ENCODE assay signal across 12 mouse cellular contexts in genomic region chr3:98045465-98046148, GRCm38 (mm10). TPM values are rescaled to one million over a fixed set of nuclear protein-coding genes. Genes with fewer than 3 reads are reported as not detected.
A peak's percentile ranks its signal among the peaks of the same experiment; 100 is the strongest.
DNase-seq lines count a peak whose midpoint lies in the region; ATAC-seq and TF ChIP-seq lines count a peak whose summit lies in the region.
"Had no signal": no experiment of that assay in that cellular context is flagged by ENCODE, and none has a peak within 500 bp of the region (broad histone marks: within the 10 kb centered on the region; RNA-seq: fewer than 3 reads in every experiment).

No protein-coding gene starts in this region.

- TF ChIP-seq POLR2A in bone marrow macrophage, adult 2 months (IDR thresholded peaks at IDR 0.05; ENCODE audit: borderline replicate concordance, low read depth, low read length), result no peak

- ATAC-seq in forebrain, embryonic 12.5 days (ENCODE audit: low FRiP score), result no peak
- ATAC-seq in forebrain, embryonic 15.5 days (replicated peaks), result no peak
- ATAC-seq in kidney, embryonic 14.5 days (ENCODE audit: low FRiP score, low TSS enrichment), result peak; percentile 44
- ATAC-seq in liver, embryonic 13.5 days (ENCODE audit: low read depth), result peak; percentile 22

- no peak overlapping the region; the same call in 1 of the 2 replicates for H3K4me2 ChIP-seq in forebrain, embryonic 12.5 days
- no peak overlapping the region for H3K4me2 ChIP-seq in forebrain, embryonic 15.5 days (replicated peaks)
- no peak overlapping the region for H3K4me2 ChIP-seq in kidney, embryonic 14.5 days (replicated peaks; ENCODE audit: low read depth, low read length)
- no peak overlapping the region; the same call in 1 of the 2 replicates for H3K4me2 ChIP-seq in liver, embryonic 13.5 days
- H3K4me2 ChIP-seq: hindbrain, embryonic 15.5 days had no signal

- H3K27ac ChIP-seq in forebrain, embryonic 12.5 days, result no peak overlapping the region
- H3K27ac ChIP-seq in forebrain, embryonic 15.5 days (replicated peaks), result no peak overlapping the region
- peak overlapping the region; percentile 77 for H3K27ac ChIP-seq in kidney, embryonic 14.5 days (ENCODE audit: low read depth, low read length)
- peak overlapping the region; percentile 70 for H3K27ac ChIP-seq in bone marrow macrophage, adult 2 months (ENCODE audit: insufficient read depth, low read depth, low read length)
- H3K27ac ChIP-seq in liver, embryonic 13.5 days, result peak overlapping the region; percentile 40
- H3K27ac ChIP-seq: hindbrain, embryonic 15.5 days had no signal

- H3K4me1 ChIP-seq in forebrain, embryonic 12.5 days, result peaks cover 65% of the 10 kb centered on the region
- peaks cover 45% of the 10 kb centered on the region for H3K4me1 ChIP-seq in forebrain, embryonic 15.5 days
- H3K4me1 ChIP-seq in kidney, embryonic 14.5 days (ENCODE audit: control insufficient read depth, insufficient read depth, low read length), result peaks cover 79% of the 10 kb centered on the region
- peaks cover 59% of the 10 kb centered on the region for H3K4me1 ChIP-seq in bone marrow macrophage, adult 2 months (ENCODE audit: control insufficient read depth, insufficient read depth, low read length)
- H3K4me1 ChIP-seq in liver, embryonic 13.5 days (replicated peaks), result peaks cover 64% of the 10 kb centered on the region

- DNase-seq in kidney, postnatal 36 days, result no peak
- no peak for DNase-seq in liver, embryonic 13.5 days
- no peak for DNase-seq in spleen, postnatal 14 days (ENCODE audit: low spot score in 2 of 2)
- DNase-seq in thymus, postnatal 10 days (ENCODE audit: low spot score in 2 of 2), result no peak
- DNase-seq: adrenal gland, postnatal 14 days; cerebellum, adult 9-11 months; midbrain, embryonic 14.5 days had no signal

- H3K9me3 ChIP-seq in forebrain, embryonic 12.5 days, result no peaks in the 10 kb centered on the region
- H3K9me3 ChIP-seq in forebrain, embryonic 15.5 days, result no peaks in the 10 kb centered on the region
- no peaks in the 10 kb centered on the region for H3K9me3 ChIP-seq in kidney, embryonic 14.5 days (ENCODE audit: control insufficient read depth, low read length)
- H3K9me3 ChIP-seq in liver, embryonic 13.5 days (replicated peaks), result no peaks in the 10 kb centered on the region
- H3K9me3 ChIP-seq: hindbrain, embryonic 15.5 days had no signal

- no peaks in the 10 kb centered on the region for H3K27me3 ChIP-seq in forebrain, embryonic 12.5 days
- no peaks in the 10 kb centered on the region for H3K27me3 ChIP-seq in forebrain, embryonic 15.5 days
- no peaks in the 10 kb centered on the region for H3K27me3 ChIP-seq in kidney, embryonic 14.5 days (ENCODE audit: control insufficient read depth, insufficient read depth, low read length)
- no peaks in the 10 kb centered on the region for H3K27me3 ChIP-seq in liver, embryonic 13.5 days
- H3K27me3 ChIP-seq: hindbrain, embryonic 15.5 days had no signal

- no peak overlapping the region for H3K4me3 ChIP-seq in forebrain, embryonic 12.5 days (replicated peaks)
- no peak overlapping the region for H3K4me3 ChIP-seq in forebrain, embryonic 15.5 days
- no peak overlapping the region for H3K4me3 ChIP-seq in kidney, embryonic 14.5 days (ENCODE audit: low read length)
- H3K4me3 ChIP-seq in bone marrow macrophage, adult 2 months (ENCODE audit: insufficient read depth, low read length), result no peak overlapping the region
- H3K4me3 ChIP-seq in liver, embryonic 13.5 days (replicated peaks), result no peak overlapping the region
- H3K4me3 ChIP-seq: hindbrain, embryonic 15.5 days had no signal

- no peak for TF ChIP-seq CTCF in bone marrow macrophage, adult 2 months (IDR thresholded peaks at IDR 0.05; ENCODE audit: low read depth, low read length)

- H3K9ac ChIP-seq in forebrain, embryonic 12.5 days, result peak overlapping the region; percentile 29; the same call in 1 of the 2 replicates
- no peak overlapping the region for H3K9ac ChIP-seq in forebrain, embryonic 15.5 days (replicated peaks)
- H3K9ac ChIP-seq in kidney, embryonic 14.5 days (ENCODE audit: low read depth, low read length), result no peak overlapping the region
- 0 out of 2 replicates have a peak overlapping the region, but pooled peaks have one; percentile 13 for H3K9ac ChIP-seq in liver, embryonic 13.5 days
- H3K9ac ChIP-seq: hindbrain, embryonic 15.5 days had no signal

- 49% methylated on average over 8 of the region's 8 CpGs for WGBS in forebrain, embryonic 12.5 days
- WGBS in forebrain, embryonic 15.5 days, result 60% methylated on average over 8 of the region's 8 CpGs
- 49% methylated on average over 8 of the region's 8 CpGs for WGBS in kidney, embryonic 14.5 days
- 59% methylated on average over 8 of the region's 8 CpGs for WGBS in liver, embryonic 13.5 days (ENCODE audit: insufficient replicate concordance)

- H3K36me3 ChIP-seq in forebrain, embryonic 12.5 days (replicated peaks), result no peaks in the 10 kb centered on the region
- no peaks in the 10 kb centered on the region for H3K36me3 ChIP-seq in forebrain, embryonic 15.5 days
- H3K36me3 ChIP-seq in kidney, embryonic 14.5 days (ENCODE audit: control insufficient read depth, insufficient read depth, low read length), result peaks cover 8% of the 10 kb centered on the region; the same call in 1 of the 2 replicates
- H3K36me3 ChIP-seq in liver, embryonic 13.5 days, result 0 out of 2 replicates have a peak, but pooled peaks cover 4% of the 10 kb centered on the region
- H3K36me3 ChIP-seq: hindbrain, embryonic 15.5 days had no signal

RNA-seq across cellular contexts. Expression of gene Notch2, which starts 32.3 kb away (rescaled TPM):
- polyA plus RNA-seq in forebrain, embryonic 12.5 days (2016; fragmentation: Nextera tagmentation; extraction: Ambion mirVana), result 27.6 and 29.0 TPM in 2 replicates
- 17.8 and 18.9 TPM in 2 replicates for polyA plus RNA-seq in forebrain, embryonic 15.5 days (2015; fragmentation: Nextera tagmentation; extraction: Ambion mirVana)
- 34.4 and 42.7 TPM in 2 replicates for polyA plus RNA-seq in kidney, embryonic 14.5 days (2014; fragmentation: Nextera tagmentation; extraction: Ambion mirVana)
- 69.2 and 82.2 TPM in 2 replicates for polyA plus RNA-seq in bone marrow macrophage, adult 2 months (2012; ENCODE audit: insufficient read depth, insufficient read length, missing spikeins)
- 4.8 and 5.7 TPM in 2 replicates for polyA plus RNA-seq in liver, embryonic 13.5 days (2015; fragmentation: Nextera tagmentation; extraction: Ambion mirVana)

Comparison
In these comparisons a context has a peak if more than half of its experiments do, and no peak if none do; other contexts are left out.
1. H3K9ac ChIP-seq: peak in forebrain, embryonic 12.5 days (single experiment) and liver, embryonic 13.5 days (single experiment); none in forebrain, embryonic 15.5 days (single experiment) and kidney, embryonic 14.5 days (single experiment).
2. ATAC-seq: peak in kidney, embryonic 14.5 days (single experiment) and liver, embryonic 13.5 days (single experiment); none in forebrain, embryonic 12.5 days (single experiment) and forebrain, embryonic 15.5 days (single experiment).
3. H3K27ac ChIP-seq: peak in kidney, embryonic 14.5 days (single experiment), bone marrow macrophage, adult 2 months (single experiment) and liver, embryonic 13.5 days (single experiment); none in forebrain, embryonic 12.5 days (single experiment) and forebrain, embryonic 15.5 days (single experiment).